Comparison of ENCODE assay signal across 9 mouse cellular contexts in genomic region chr6:72473264-72474041, GRCm38 (mm10). TPM values are rescaled to one million over a fixed set of nuclear protein-coding genes. Genes with fewer than 3 reads are reported as not detected.
DNase-seq lines count a peak whose midpoint lies in the region; ATAC-seq lines count a peak whose summit lies in the region.
"Had no signal": no experiment of that assay in that cellular context is flagged by ENCODE, and none has a peak within 500 bp of the region (broad histone marks: within the 10 kb centered on the region; RNA-seq: fewer than 3 reads in every experiment).

No protein-coding gene starts in this region.

- no peaks in the 10 kb centered on the region for H3K36me3 ChIP-seq in stomach, embryonic 14.5 days (ENCODE audit: control insufficient read depth, insufficient read depth, low read length)
- H3K36me3 ChIP-seq: midbrain, embryonic 12.5 days had no signal

- no peak overlapping the region for H3K4me3 ChIP-seq in stomach, embryonic 14.5 days (ENCODE audit: low read depth, low read length)
- H3K4me3 ChIP-seq: midbrain, embryonic 12.5 days had no signal

- DNase-seq in 3T3-L1 (ENCODE audit: low read depth, low spot score) = peak; percentile 99
- DNase-seq in T-cell, adult 2 months (ENCODE audit: low spot score) = peak; percentile 4
- peak; percentile 87 for DNase-seq in gastrocnemius, postnatal 25 days
- peak; percentile 65 for DNase-seq in kidney, postnatal 14 days
- no peak for DNase-seq in cerebellum, postnatal 36 days
- DNase-seq in layer of hippocampus, adult 8-10 months (ENCODE audit: low spot score in 2 of 2) = no peak
- DNase-seq in cerebellum, adult 18-20 months = no peak

- 0 out of 2 replicates have a peak, but pooled peaks cover 9% of the 10 kb centered on the region for H3K4me1 ChIP-seq in stomach, embryonic 14.5 days (ENCODE audit: control insufficient read depth, insufficient read depth, low read length)
- H3K4me1 ChIP-seq: midbrain, embryonic 12.5 days had no signal

- H3K9me3 ChIP-seq in stomach, embryonic 14.5 days (ENCODE audit: control insufficient read depth, low read depth, low read length) = no peaks in the 10 kb centered on the region
- H3K9me3 ChIP-seq: midbrain, embryonic 12.5 days had no signal

- no peak overlapping the region for H3K4me2 ChIP-seq in stomach, embryonic 14.5 days (replicated peaks; ENCODE audit: low read depth, low read length)
- H3K4me2 ChIP-seq: midbrain, embryonic 12.5 days had no signal

- 29% methylated on average over 14 of the region's 14 CpGs for WGBS in stomach, embryonic 14.5 days

- H3K9ac ChIP-seq in stomach, embryonic 14.5 days (replicated peaks; ENCODE audit: low read depth, low read length) = no peak overlapping the region
- H3K9ac ChIP-seq: midbrain, embryonic 12.5 days had no signal

- no peaks in the 10 kb centered on the region for H3K27me3 ChIP-seq in stomach, embryonic 14.5 days (ENCODE audit: control insufficient read depth, insufficient read depth, low read length)
- H3K27me3 ChIP-seq: midbrain, embryonic 12.5 days had no signal

- H3K27ac ChIP-seq in stomach, embryonic 14.5 days (ENCODE audit: low read length) = peak overlapping the region; percentile 6; the same call in 1 of the 2 replicates
- H3K27ac ChIP-seq: midbrain, embryonic 12.5 days had no signal

- ATAC-seq in stomach, embryonic 14.5 days (ENCODE audit: insufficient number of reproducible peaks, insufficient read depth, low FRiP score, low read depth) = peak; percentile 65

RNA-seq across cellular contexts. Expression of gene Mat2a, which starts 34.1 kb away (rescaled TPM):
- total RNA-seq in gastrocnemius, postnatal 25 days (2021) = 100 to 1,000 TPM; 113 to 118 TPM
- polyA plus RNA-seq in stomach, embryonic 14.5 days (2014; fragmentation: Nextera tagmentation; extraction: Ambion mirVana) = 333 and 352 TPM in 2 replicates
- total RNA-seq in layer of hippocampus, adult 8-10 months (2022) = 100 to 1,000 TPM; 176 to 184 (median 179) TPM

RNA-seq across cellular contexts. Expression of gene Sh2d6, which starts 48.1 kb away (rescaled TPM):
- 1 to 10 TPM in 1 of 2 experiments, under 1 TPM in 1; 1.00 to 1.3 TPM for total RNA-seq in gastrocnemius, postnatal 25 days (2021)
- 0.32 TPM in 1 of 2 replicates, not detected in the other for polyA plus RNA-seq in stomach, embryonic 14.5 days (2014; fragmentation: Nextera tagmentation; extraction: Ambion mirVana)
- total RNA-seq in layer of hippocampus, adult 8-10 months (2022) = 1 to 10 TPM in 2 of 4 experiments, under 1 TPM in 2; 0.47 to 1.8 (median 1.3) TPM

RNA-seq across cellular contexts. Expression of gene Ggcx, which starts 59.3 kb away (rescaled TPM):
- total RNA-seq in gastrocnemius, postnatal 25 days (2021) = 10 to 100 TPM; 12.3 to 16.4 TPM
- 23.2 TPM in 2 replicates for polyA plus RNA-seq in stomach, embryonic 14.5 days (2014; fragmentation: Nextera tagmentation; extraction: Ambion mirVana)
- 10 to 100 TPM; 24.5 to 33.3 (median 28.5) TPM for total RNA-seq in layer of hippocampus, adult 8-10 months (2022)

Comparison
In these comparisons a context has a peak if more than half of its experiments do, and no peak if none do; other contexts are left out.
1. DNase-seq: peak in 3T3-L1 (single experiment), T-cell, adult 2 months (single experiment), gastrocnemius, postnatal 25 days (single experiment) and kidney, postnatal 14 days (single experiment); none in cerebellum, postnatal 36 days (0 of 2), layer of hippocampus, adult 8-10 months (0 of 2) and cerebellum, adult 18-20 months (0 of 2).